Mouse (Mus musculus) G1E (cell line): ENCODE measurements around the gene Olfr1276.

ENCODE experiments used
- CTCF ChIP-seq: IDR thresholded peaks from 2 replicates; pipeline ENCODE4 v1.5.1; 2012; ENCODE audit warnings: low read depth, low read length, inconsistent platforms, mixed read lengths
- GATA1 ChIP-seq: IDR thresholded peaks from 2 replicates; pipeline ENCODE4 v1.6.1; 2012; ENCODE audit warnings: borderline replicate concordance, low read length, inconsistent platforms, mixed read lengths
- POLR2AphosphoS5 ChIP-seq: IDR thresholded peaks from 2 replicates; pipeline ENCODE4 v1.6.1; 2012; ENCODE audit warnings: low read depth, low read length, inconsistent platforms; ENCODE audit not compliant: insufficient replicate concordance
- TAL1 ChIP-seq: conservative IDR thresholded peaks from 2 replicates; pipeline ENCODE4 v1.6.1; 2012; ENCODE audit warnings: low read depth, low read length, inconsistent platforms, mixed read lengths

DNA sequence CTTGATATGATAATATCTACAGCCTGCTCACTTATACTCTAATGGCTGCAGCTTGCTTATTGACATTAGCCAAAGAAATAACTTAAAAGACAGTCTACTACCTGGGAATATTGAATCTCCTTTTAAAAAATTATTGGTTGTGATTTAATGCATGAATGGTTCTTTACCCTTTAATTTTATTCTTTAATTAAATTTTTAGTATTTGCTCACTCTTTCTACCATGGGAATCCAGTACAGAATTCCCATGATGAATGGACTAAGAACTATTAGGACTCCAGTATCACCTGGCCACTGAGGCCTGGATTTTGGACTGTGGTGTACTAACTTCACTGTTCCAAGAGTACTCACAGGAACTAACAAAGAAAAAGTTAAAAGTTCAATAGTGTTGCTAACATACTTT, at the start of gene Olfr1276:
- TF ChIP-seq CTCF (no peak), TAL1 (no peak), GATA1 (no peak), POLR2AphosphoS5 (no peak)
